8 mouse cellular contexts compared by ENCODE assay signal in genomic region chr7:16922360-16922973, GRCm38 (mm10). TPM values are rescaled to one million over a fixed set of nuclear protein-coding genes. Genes with fewer than 3 reads are reported as not detected.
A peak's percentile ranks its signal among the peaks of the same experiment; 100 is the strongest.
DNase-seq lines count a peak whose midpoint lies in the region; ATAC-seq and TF ChIP-seq lines count a peak whose summit lies in the region.

No protein-coding gene starts in this region.

- ATAC-seq in megakaryocyte, adult 5-6 weeks (ENCODE audit: poor library complexity, severe bottlenecking): no peak
- no peak for ATAC-seq in forebrain, embryonic 12.5 days (ENCODE audit: low FRiP score)
- no peak for ATAC-seq in kidney, postnatal 0 days (replicated peaks; ENCODE audit: low FRiP score, low read depth)

- WGBS in forebrain, embryonic 12.5 days: 43% methylated on average over 10 of the region's 10 CpGs
- WGBS in kidney, postnatal 0 days: 38% methylated on average over 10 of the region's 10 CpGs
- WGBS in macrophage (ENCODE audit: missing documents): 41% methylated on average over 10 of the region's 10 CpGs

- DNase-seq in cerebellum, adult 18-20 months: peak; percentile 63 to 65
- no peak for DNase-seq in kidney, postnatal 0 days (ENCODE audit: low spot score)
- peak; percentile 37 to 62 for DNase-seq in thymus, postnatal 36 days
- DNase-seq in embryo, embryonic 10 days (ENCODE audit: low spot score): no peak

- H3K4me1 ChIP-seq in megakaryocyte, embryonic 14.5 days: peaks cover 57% of the 10 kb centered on the region
- H3K4me1 ChIP-seq in forebrain, embryonic 12.5 days: peaks cover 43% of the 10 kb centered on the region
- peaks cover 26% of the 10 kb centered on the region for H3K4me1 ChIP-seq in kidney, postnatal 0 days (replicated peaks; ENCODE audit: insufficient read depth, low read length)

- H3K4me3 ChIP-seq in megakaryocyte, embryonic 14.5 days (replicated peaks): peak overlapping the region; percentile 96
- peak overlapping the region; percentile 92 for H3K4me3 ChIP-seq in forebrain, embryonic 12.5 days (replicated peaks)
- peak overlapping the region; percentile 94 for H3K4me3 ChIP-seq in kidney, postnatal 0 days (replicated peaks; ENCODE audit: low read depth, low read length)
- H3K4me3 ChIP-seq in macrophage (ENCODE audit: inconsistent target): peak overlapping the region; percentile 100

- no peak for TF ChIP-seq CTCF in kidney, postnatal 0 days (IDR thresholded peaks at IDR 0.05; ENCODE audit: low read depth)

- H3K4me2 ChIP-seq in forebrain, embryonic 12.5 days: peak overlapping the region; percentile 85
- H3K4me2 ChIP-seq in kidney, postnatal 0 days (ENCODE audit: low read length): peak overlapping the region; percentile 94

- H3K36me3 ChIP-seq in megakaryocyte, embryonic 14.5 days (replicated peaks; ENCODE audit: low read length): peaks cover 50% of the 10 kb centered on the region
- H3K36me3 ChIP-seq in forebrain, embryonic 12.5 days (replicated peaks): peaks cover 26% of the 10 kb centered on the region
- peaks cover 23% of the 10 kb centered on the region for H3K36me3 ChIP-seq in kidney, postnatal 0 days (ENCODE audit: insufficient read depth, low read length)
- H3K36me3 ChIP-seq in macrophage (ENCODE audit: inconsistent target): peaks cover 18% of the 10 kb centered on the region; the same call in 1 of the 2 replicates

- peak overlapping the region; percentile 94 for H3K9ac ChIP-seq in forebrain, embryonic 12.5 days
- H3K9ac ChIP-seq in kidney, postnatal 0 days (ENCODE audit: low read depth, low read length): peak overlapping the region; percentile 96

- H3K27ac ChIP-seq in forebrain, embryonic 12.5 days: peak overlapping the region; percentile 98
- H3K27ac ChIP-seq in kidney, postnatal 0 days: peak overlapping the region; percentile 97
- peak overlapping the region; percentile 86 for H3K27ac ChIP-seq in macrophage

- H3K79me2 ChIP-seq in macrophage (ENCODE audit: inconsistent target): peaks cover 54% of the 10 kb centered on the region

- H3K27me3 ChIP-seq in megakaryocyte, embryonic 14.5 days (replicated peaks): no peaks in the 10 kb centered on the region
- H3K27me3 ChIP-seq in forebrain, embryonic 12.5 days: no peaks in the 10 kb centered on the region
- H3K27me3 ChIP-seq in kidney, postnatal 0 days (ENCODE audit: insufficient read depth, low read length): no peaks in the 10 kb centered on the region

- no peaks in the 10 kb centered on the region for H3K9me3 ChIP-seq in megakaryocyte, embryonic 14.5 days
- no peaks in the 10 kb centered on the region for H3K9me3 ChIP-seq in forebrain, embryonic 12.5 days
- H3K9me3 ChIP-seq in kidney, postnatal 0 days (replicated peaks; ENCODE audit: low read length): no peaks in the 10 kb centered on the region

RNA-seq across cellular contexts. Expression of gene Calm3, which starts 1.4 kb away (rescaled TPM):
- 823 and 866 TPM in 2 replicates for polyA plus RNA-seq in megakaryocyte, embryonic 14.5 days (2012; ENCODE audit: insufficient read depth, low replicate concordance)
- total RNA-seq in megakaryocyte, adult 5-6 weeks (2015): 113 and 140 TPM in 2 replicates
- 322 and 392 TPM in 2 replicates for total RNA-seq in megakaryocyte, adult 5-6 weeks (2017)
- polyA plus RNA-seq in forebrain, embryonic 12.5 days (2016; fragmentation: Nextera tagmentation; extraction: Ambion mirVana): 227 and 234 TPM in 2 replicates
- polyA plus RNA-seq in kidney, postnatal 0 days (2015; fragmentation: Nextera tagmentation; extraction: Ambion mirVana): 134 and 136 TPM in 2 replicates
- total RNA-seq in macrophage (2018; cell fraction: chromatin; rRNA removed): 10 to 100 TPM in 19 of 26 experiments, 1 to 10 TPM in 7; 3.3 to 45.5 (median 14.6) TPM
- total RNA-seq in macrophage (2018; cell fraction: cytosol; rRNA removed): 100 to 1,000 TPM; 134 to 213 (median 179) TPM
- 100 to 1,000 TPM in 1 of 26 experiments, 10 to 100 TPM in 25; 23.9 to 119 (median 63.2) TPM for total RNA-seq in macrophage (2018; cell fraction: nucleus; rRNA removed)
- 148 to 197 TPM (median 177 TPM) in 3 replicates for polyA plus RNA-seq in macrophage (2018)

RNA-seq across cellular contexts. Expression of gene Ptgir, which starts 16.2 kb away (rescaled TPM):
- 56.9 and 66.7 TPM in 2 replicates for polyA plus RNA-seq in megakaryocyte, embryonic 14.5 days (2012; ENCODE audit: insufficient read depth, low replicate concordance)
- 16.0 and 18.1 TPM in 2 replicates for total RNA-seq in megakaryocyte, adult 5-6 weeks (2015)
- 14.5 and 16.6 TPM in 2 replicates for total RNA-seq in megakaryocyte, adult 5-6 weeks (2017)
- polyA plus RNA-seq in forebrain, embryonic 12.5 days (2016; fragmentation: Nextera tagmentation; extraction: Ambion mirVana): 0.24 and 0.51 TPM in 2 replicates
- polyA plus RNA-seq in kidney, postnatal 0 days (2015; fragmentation: Nextera tagmentation; extraction: Ambion mirVana): 2.2 and 2.3 TPM in 2 replicates
- 10 to 100 TPM in 2 of 26 experiments, 1 to 10 TPM in 24; 1.4 to 12.8 (median 4.6) TPM for total RNA-seq in macrophage (2018; cell fraction: chromatin; rRNA removed)
- total RNA-seq in macrophage (2018; cell fraction: cytosol; rRNA removed): 10 to 100 TPM in 7 of 26 experiments, 1 to 10 TPM in 19; 2.9 to 21.7 (median 7.9) TPM
- 10 to 100 TPM in 18 of 26 experiments, 1 to 10 TPM in 8; 3.3 to 24.8 (median 11.9) TPM for total RNA-seq in macrophage (2018; cell fraction: nucleus; rRNA removed)
- polyA plus RNA-seq in macrophage (2018): 2.2 to 3.8 TPM (median 3.6 TPM) in 3 replicates

RNA-seq across cellular contexts. Expression of gene Pnmal2, which starts 22.0 kb away (rescaled TPM):
- not detected in 2 replicates for polyA plus RNA-seq in megakaryocyte, embryonic 14.5 days (2012; ENCODE audit: insufficient read depth, low replicate concordance)
- total RNA-seq in megakaryocyte, adult 5-6 weeks (2015): not detected in 2 replicates
- not detected in 2 replicates for total RNA-seq in megakaryocyte, adult 5-6 weeks (2017)
- 52.6 and 53.3 TPM in 2 replicates for polyA plus RNA-seq in forebrain, embryonic 12.5 days (2016; fragmentation: Nextera tagmentation; extraction: Ambion mirVana)
- polyA plus RNA-seq in kidney, postnatal 0 days (2015; fragmentation: Nextera tagmentation; extraction: Ambion mirVana): 7.0 and 8.1 TPM in 2 replicates
- total RNA-seq in macrophage (2018; cell fraction: chromatin; rRNA removed): under 1 TPM in 1 of 26 experiments, not detected in 25; 0.44 TPM
- total RNA-seq in macrophage (2018; cell fraction: cytosol; rRNA removed): not detected
- not detected for total RNA-seq in macrophage (2018; cell fraction: nucleus; rRNA removed)
- polyA plus RNA-seq in macrophage (2018): not detected in 3 replicates

RNA-seq across cellular contexts. Expression of gene Gng8, which starts 30.9 kb away (rescaled TPM):
- not detected in 2 replicates for polyA plus RNA-seq in megakaryocyte, embryonic 14.5 days (2012; ENCODE audit: insufficient read depth, low replicate concordance)
- total RNA-seq in megakaryocyte, adult 5-6 weeks (2015): not detected in 2 replicates
- total RNA-seq in megakaryocyte, adult 5-6 weeks (2017): 0.48 TPM in 1 of 2 replicates, not detected in the other
- polyA plus RNA-seq in forebrain, embryonic 12.5 days (2016; fragmentation: Nextera tagmentation; extraction: Ambion mirVana): 14.7 and 16.4 TPM in 2 replicates
- polyA plus RNA-seq in kidney, postnatal 0 days (2015; fragmentation: Nextera tagmentation; extraction: Ambion mirVana): 7.3 and 8.9 TPM in 2 replicates
- 1 to 10 TPM in 2 of 26 experiments, not detected in 24; 1.3 to 1.8 TPM for total RNA-seq in macrophage (2018; cell fraction: chromatin; rRNA removed)
- total RNA-seq in macrophage (2018; cell fraction: cytosol; rRNA removed): under 1 TPM in 3 of 26 experiments, not detected in 23; 0.15 to 0.31 (median 0.17) TPM
- total RNA-seq in macrophage (2018; cell fraction: nucleus; rRNA removed): 1 to 10 TPM in 2 of 26 experiments, not detected in 24; 1.4 TPM
- polyA plus RNA-seq in macrophage (2018): not detected in 3 replicates

RNA-seq across cellular contexts. Expression of gene Pnmal1, which starts 37.0 kb away (rescaled TPM):
- not detected in 2 replicates for polyA plus RNA-seq in megakaryocyte, embryonic 14.5 days (2012; ENCODE audit: insufficient read depth, low replicate concordance)
- total RNA-seq in megakaryocyte, adult 5-6 weeks (2015): not detected in 2 replicates
- not detected in 2 replicates for total RNA-seq in megakaryocyte, adult 5-6 weeks (2017)
- 32.3 and 37.0 TPM in 2 replicates for polyA plus RNA-seq in forebrain, embryonic 12.5 days (2016; fragmentation: Nextera tagmentation; extraction: Ambion mirVana)
- 0.28 and 0.33 TPM in 2 replicates for polyA plus RNA-seq in kidney, postnatal 0 days (2015; fragmentation: Nextera tagmentation; extraction: Ambion mirVana)
- not detected for total RNA-seq in macrophage (2018; cell fraction: chromatin; rRNA removed)
- not detected for total RNA-seq in macrophage (2018; cell fraction: cytosol; rRNA removed)
- total RNA-seq in macrophage (2018; cell fraction: nucleus; rRNA removed): not detected
- polyA plus RNA-seq in macrophage (2018): not detected in 3 replicates

Comparison
In these comparisons a context has a peak if more than half of its experiments do, and no peak if none do; other contexts are left out.
1. DNase-seq: peak in cerebellum, adult 18-20 months (2 of 2) and thymus, postnatal 36 days (2 of 2); none in kidney, postnatal 0 days (single experiment) and embryo, embryonic 10 days (single experiment).
2. RNA of gene Ptgir, which starts 16.2 kb away (polyA plus RNA-seq): 56.9 to 66.7 TPM in megakaryocyte, embryonic 14.5 days; 2.2 to 2.3 TPM in kidney, postnatal 0 days, 2.2 to 3.8 TPM in macrophage and 0.24 to 0.51 TPM in forebrain, embryonic 12.5 days; every median in the first group is over 10 times any median in the second.
3. Peak in every context shown above with its lines, with median percentiles within 50 percentile points of each other: H3K4me3 ChIP-seq and H3K27ac ChIP-seq.